ENCODE assay signal across 15 mouse cellular contexts in genomic region chr16:63313544-63313943, GRCm38 (mm10).
"Had no signal": no experiment of that assay in that cellular context is flagged by ENCODE, and none has a peak within 500 bp of the region (broad histone marks: within the 10 kb centered on the region; RNA-seq: fewer than 3 reads in every experiment).

No protein-coding gene starts in this region.

- H3K27ac ChIP-seq: liver, embryonic 13.5 days; liver, embryonic 15.5 days; macrophage; midbrain, embryonic 13.5 days; midbrain, embryonic 15.5 days; neural tube, embryonic 12.5 days; stomach, embryonic 15.5 days had no signal

- ATAC-seq: midbrain, embryonic 13.5 days; midbrain, embryonic 15.5 days had no signal

- DNase-seq: liver, embryonic 13.5 days; lung, adult 18-20 months; lung, embryonic 14.5 days; lung, postnatal 10 days; right cerebral cortex, postnatal 14 days; thymus, adult 2 months; thymus, postnatal 36 days had no signal

- H3K4me1 ChIP-seq: liver, embryonic 13.5 days; liver, embryonic 15.5 days; megakaryocyte, embryonic 14.5 days; midbrain, embryonic 13.5 days; midbrain, embryonic 15.5 days; neural tube, embryonic 12.5 days; stomach, embryonic 15.5 days had no signal

- H3K9ac ChIP-seq: liver, embryonic 13.5 days; liver, embryonic 15.5 days; lung, embryonic 14.5 days; midbrain, embryonic 13.5 days; midbrain, embryonic 15.5 days; neural tube, embryonic 12.5 days; stomach, embryonic 15.5 days had no signal

- H3K4me3 ChIP-seq: liver, embryonic 13.5 days; liver, embryonic 15.5 days; megakaryocyte, embryonic 14.5 days; midbrain, embryonic 13.5 days; midbrain, embryonic 15.5 days; neural tube, embryonic 12.5 days; stomach, embryonic 15.5 days had no signal

- H3K9me3 ChIP-seq: liver, embryonic 13.5 days; liver, embryonic 15.5 days; midbrain, embryonic 13.5 days; midbrain, embryonic 15.5 days; neural tube, embryonic 12.5 days; stomach, embryonic 15.5 days had no signal

- H3K4me2 ChIP-seq: liver, embryonic 13.5 days; liver, embryonic 15.5 days; lung, embryonic 14.5 days; midbrain, embryonic 11.5 days; midbrain, embryonic 13.5 days; midbrain, embryonic 15.5 days; neural tube, embryonic 12.5 days; stomach, embryonic 15.5 days had no signal

- H3K36me3 ChIP-seq: liver, embryonic 13.5 days; liver, embryonic 15.5 days; midbrain, embryonic 13.5 days; midbrain, embryonic 15.5 days; neural tube, embryonic 12.5 days; stomach, embryonic 15.5 days had no signal

- H3K27me3 ChIP-seq: liver, embryonic 13.5 days; liver, embryonic 15.5 days; megakaryocyte, embryonic 14.5 days; midbrain, embryonic 13.5 days; midbrain, embryonic 15.5 days; neural tube, embryonic 12.5 days; stomach, embryonic 15.5 days had no signal
